Mouse (Mus musculus): ENCODE measurements around the gene Gm28308.

- TF ChIP-seq CTCF (IDR thresholded peaks at IDR 0.05; ENCODE audit: low read depth) = no peak
- no peak for TF ChIP-seq EP300 (IDR thresholded peaks at IDR 0.05; ENCODE audit: low read depth)
Measured at GRCm38 (mm10) chr6:52196811-52197210, 16.3 kb downstream of the Gm28308 start.

Measured in liver, embryonic 14.5 days (tissue).